Mouse (Mus musculus) small intestine, adult 2 months (tissue): ENCODE measurements around the gene Paox.

Experiments used
- CTCF ChIP-seq: fragments of 200-500 bp; IDR thresholded peaks from 2 replicates; pipeline ENCODE4 v1.5.1; 2012; ENCODE audit warnings: low read depth, mild to moderate bottlenecking, control low read depth, inconsistent platforms, low read length, moderate library complexity, mixed read lengths; ENCODE audit not compliant: insufficient replicate concordance, insufficient read length; ENCODE audit errors: extremely low read depth
- POLR2A ChIP-seq: fragments of 200-500 bp; IDR thresholded peaks from 2 replicates; pipeline ENCODE4 v1.6.1; 2012; ENCODE audit warnings: low read depth, mild to moderate bottlenecking, control low read depth, inconsistent platforms, low read length, moderate library complexity

GRCm38 (mm10) chr7:140116329-140117054 lies 893 bp downstream of the Paox start, which contains the start of gene Echs1:
- TF ChIP-seq POLR2A (peak; percentile 85), CTCF (no peak)
